Mouse (Mus musculus) MEL (cell line): Measurements from ENCODE around the gene H2-T22. TPM values are rescaled to one million over a fixed set of nuclear protein-coding genes. Genes with fewer than 3 reads are reported as not detected.

Source experiments
- DNase-seq: peaks from one replicate; pipeline ENCODE4 v3.0.0; 2011; ENCODE audit warnings: low read depth, low spot score
- H3K27ac ChIP-seq: 2 replicates; pipeline ENCODE4 v1.5.1; 2012; ENCODE audit warnings: low read depth, mild to moderate bottlenecking, control low read depth, low read length, moderate library complexity; ENCODE audit not compliant: control insufficient read depth
- H3K27me3 ChIP-seq, 2 experiments: fragments of 150-350 bp in 1 of 2; sonication (generic) in 1 of 2; 2 replicates each; pipeline ENCODE4 v1.6.1; 2012; ENCODE audit warnings: low read length in 2 of 2, mild to moderate bottlenecking in 2 of 2, improper control_type of control experiment in 1 of 2, moderate library complexity in 1 of 2; ENCODE audit not compliant: insufficient read depth in 2 of 2, control insufficient read depth in 1 of 2
- H3K36me3 ChIP-seq, 2 experiments: 2 replicates each; pipeline ENCODE4 v1.6.1; 2012 to 2014; ENCODE audit warnings: low read length in 2 of 2, improper control_type of control experiment in 1 of 2, inconsistent platforms in 1 of 2, mild to moderate bottlenecking in 1 of 2; ENCODE audit not compliant: insufficient read depth in 2 of 2, control insufficient read depth in 1 of 2
- H3K4me1 ChIP-seq, 2 experiments: fragments of 150-350 bp in 1 of 2; sonication (generic) in 1 of 2; 2 replicates each; pipeline ENCODE4 v1.6.1; 2012; ENCODE audit warnings: low read length in 2 of 2, improper control_type of control experiment in 1 of 2, mild to moderate bottlenecking in 1 of 2; ENCODE audit not compliant: insufficient read depth in 2 of 2, control insufficient read depth in 1 of 2
- H3K4me3 ChIP-seq, 2 experiments: fragments of 150-350 bp in 1 of 2; sonication (generic) in 1 of 2; 2 replicates each; pipeline ENCODE4 v1.5.1; 2012; ENCODE audit warnings: low read depth in 2 of 2, low read length in 2 of 2, mild to moderate bottlenecking in 2 of 2, moderate library complexity in 2 of 2, control low read depth in 1 of 2, improper control_type of control experiment in 1 of 2; ENCODE audit not compliant: control insufficient read depth in 1 of 2, insufficient read depth in 1 of 2
- H3K79me2 ChIP-seq: 2 replicates; pipeline ENCODE4 v1.6.1; 2012; ENCODE audit warnings: mild to moderate bottlenecking, low read length, moderate library complexity; ENCODE audit not compliant: control insufficient read depth, poor library complexity, insufficient read depth
- H3K9ac ChIP-seq: 2 replicates; pipeline ENCODE4 v1.6.1; 2012; ENCODE audit warnings: low read depth, mild to moderate bottlenecking, control low read depth, low read length, moderate library complexity; ENCODE audit not compliant: control insufficient read depth, poor library complexity, severe bottlenecking
- H3K9me3 ChIP-seq: fragments of 150-350 bp; sonication (generic); replicated peaks from 2 replicates; pipeline ENCODE4 v1.6.1; 2012; ENCODE audit warnings: mild to moderate bottlenecking, low read length, improper control_type of control experiment, moderate library complexity; ENCODE audit not compliant: insufficient read depth
- BHLHE40 ChIP-seq: IDR thresholded peaks from 2 replicates; pipeline ENCODE4 v1.6.1; 2012; ENCODE audit warnings: low read depth, mild to moderate bottlenecking, inconsistent platforms, low read length, improper control_type of control experiment, borderline replicate concordance
- E2F4 ChIP-seq: IDR thresholded peaks from 2 replicates; pipeline ENCODE4 v1.6.1; 2011; ENCODE audit warnings: low read depth, low read length, improper control_type of control experiment, borderline replicate concordance
- ETS1 ChIP-seq: IDR thresholded peaks from 2 replicates; pipeline ENCODE4 v1.6.1; 2012; ENCODE audit warnings: low read depth, mild to moderate bottlenecking, inconsistent platforms, low read length, improper control_type of control experiment, moderate library complexity
- GATA1 ChIP-seq: IDR thresholded peaks from 2 replicates; pipeline ENCODE4 v1.6.1; 2011; ENCODE audit warnings: low read depth, low read length, improper control_type of control experiment
- HCFC1 ChIP-seq: IDR thresholded peaks from 2 replicates; pipeline ENCODE4 v1.6.1; 2012; ENCODE audit warnings: low read depth, mild to moderate bottlenecking, inconsistent platforms, low read length, improper control_type of control experiment, moderate library complexity
- MAFK ChIP-seq: IDR thresholded peaks from 2 replicates; pipeline ENCODE4 v1.6.1; 2011; ENCODE audit warnings: low read depth, mild to moderate bottlenecking, low read length, improper control_type of control experiment, borderline replicate concordance
- MAX ChIP-seq: IDR thresholded peaks from 2 replicates; pipeline ENCODE4 v1.6.1; 2011; ENCODE audit warnings: low read length, improper control_type of control experiment
- MAZ ChIP-seq: IDR thresholded peaks from 2 replicates; pipeline ENCODE4 v1.6.1; 2012; ENCODE audit warnings: low read depth, mild to moderate bottlenecking, inconsistent platforms, low read length, improper control_type of control experiment
- MEF2A ChIP-seq: IDR thresholded peaks from 2 replicates; pipeline ENCODE4 v1.6.1; 2014; ENCODE audit warnings: low read depth, mild to moderate bottlenecking, inconsistent platforms, low read length, improper control_type of control experiment; ENCODE audit not compliant: poor library complexity, insufficient replicate concordance, severe bottlenecking; ENCODE audit errors: extremely low read depth
- MXI1 ChIP-seq: IDR thresholded peaks from 2 replicates; pipeline ENCODE4 v1.6.1; 2011; ENCODE audit warnings: mild to moderate bottlenecking, low read depth, low read length, improper control_type of control experiment
- MYB ChIP-seq: IDR thresholded peaks from 2 replicates; pipeline ENCODE4 v1.6.1; 2011; ENCODE audit warnings: mild to moderate bottlenecking, low read depth, low read length, improper control_type of control experiment
- POLR2A ChIP-seq, 2 experiments: IDR thresholded peaks; 2 replicates each; pipeline ENCODE4 v1.6.1; 2011 to 2012; ENCODE audit warnings: low read length in 2 of 2, mild to moderate bottlenecking in 2 of 2, control low read depth in 1 of 2, improper control_type of control experiment in 1 of 2, low read depth in 1 of 2, moderate library complexity in 1 of 2; ENCODE audit not compliant: control insufficient read depth in 1 of 2, insufficient read depth in 1 of 2, poor library complexity in 1 of 2
- SIN3A ChIP-seq: IDR thresholded peaks from 2 replicates; pipeline ENCODE4 v1.6.1; 2012; ENCODE audit warnings: low read length, improper control_type of control experiment, inconsistent platforms
- SMC3 ChIP-seq: IDR thresholded peaks from 2 replicates; pipeline ENCODE4 v1.6.1; 2011; ENCODE audit warnings: low read depth, low read length, improper control_type of control experiment
- TBP ChIP-seq: IDR thresholded peaks from 2 replicates; pipeline ENCODE4 v1.8.0; 2011; ENCODE audit warnings: low read depth, low read length, improper control_type of control experiment
- USF1 ChIP-seq: IDR thresholded peaks from 2 replicates; pipeline ENCODE4 v1.6.1; 2014; ENCODE audit warnings: low read depth, mild to moderate bottlenecking, inconsistent platforms, low read length, improper control_type of control experiment, moderate library complexity
- USF2 ChIP-seq, 2 experiments: IDR thresholded peaks; 2 replicates each; pipeline ENCODE4 v1.6.1; 2011 to 2012; ENCODE audit warnings: improper control_type of control experiment in 2 of 2, low read length in 2 of 2, borderline replicate concordance in 1 of 2, inconsistent platforms in 1 of 2, low read depth in 1 of 2, mild to moderate bottlenecking in 1 of 2; ENCODE audit not compliant: insufficient read depth in 1 of 2
- ZC3H11A ChIP-seq: IDR thresholded peaks from 2 replicates; pipeline ENCODE4 v1.6.1; 2012; ENCODE audit warnings: low read depth, mild to moderate bottlenecking, inconsistent platforms, low read length, improper control_type of control experiment
- ZKSCAN1 ChIP-seq: IDR thresholded peaks from 2 replicates; pipeline ENCODE4 v1.6.1; 2012; ENCODE audit warnings: low read depth, mild to moderate bottlenecking, inconsistent platforms, low read length, improper control_type of control experiment, moderate library complexity
- ZNF384 ChIP-seq: IDR thresholded peaks from 2 replicates; pipeline ENCODE4 v1.6.1; 2012; ENCODE audit warnings: low read depth, mild to moderate bottlenecking, inconsistent platforms, low read length, improper control_type of control experiment
- polyA plus RNA-seq, 2 experiments: library from polyadenylated mRNA; stranded (reverse) in 1 of 2; unstranded in 1 of 2; fragments of >175 nt in 1 of 2; fragments of >200 nt in 1 of 2; gene quantifications; 2 replicates each; pipeline versions ENCODE4 v1.2.1 to v1.2.4; 2012; ENCODE audit warnings: low replicate concordance in 2 of 2, low read depth in 1 of 2; ENCODE audit not compliant: insufficient read length in 2 of 2, insufficient read depth in 1 of 2, missing spikeins in 1 of 2
- total RNA-seq: library from RNA; depleted of rRNA; stranded (reverse); fragments of 300-350 nt; gene quantifications from 2 replicates; pipeline ENCODE4 v1.2.3, GENCODE M21; 2012

The H2-T22 gene
- total and polyA plus RNA-seq, 3 experiments, result 22.5 to 45.5 TPM; not detected in 1

DNA sequence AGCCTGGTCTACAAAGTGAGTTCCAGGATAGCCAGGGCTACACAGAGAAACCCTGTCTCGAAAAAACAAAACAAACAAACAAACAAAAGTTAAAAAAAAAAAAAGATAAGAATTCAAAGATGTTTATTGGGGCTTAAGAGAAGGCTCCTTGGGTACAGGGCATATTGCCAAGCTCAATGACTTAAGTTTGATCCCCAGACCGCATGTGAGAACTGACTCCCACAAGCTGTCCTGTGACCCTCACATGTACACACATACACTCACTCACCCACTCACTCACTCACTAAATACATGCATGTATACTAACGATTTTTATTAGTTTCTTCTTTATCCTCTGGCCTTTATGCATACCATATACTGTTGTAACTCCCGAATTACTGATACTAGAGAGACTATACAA lies 42.2 kb downstream of the H2-T22 start (continued):
- TF ChIP-seq ZKSCAN1 (no peak), MAFK (no peak), BHLHE40 (peak; percentile 37; the same call in 1 of the 2 replicates), USF2 (IDR thresholded peaks at IDR 0.05; ENCODE audit: borderline replicate concordance in 1 of 2, insufficient read depth in 1 of 2, low read depth in 1 of 2, low read length in 2 of 2) (no peak), HCFC1 (no peak), POLR2A (IDR thresholded peaks at IDR 0.05; ENCODE audit: control insufficient read depth in 1 of 2, insufficient read depth in 1 of 2, low read depth in 1 of 2, low read length in 2 of 2, poor library complexity in 1 of 2) (no peak)

DNA sequence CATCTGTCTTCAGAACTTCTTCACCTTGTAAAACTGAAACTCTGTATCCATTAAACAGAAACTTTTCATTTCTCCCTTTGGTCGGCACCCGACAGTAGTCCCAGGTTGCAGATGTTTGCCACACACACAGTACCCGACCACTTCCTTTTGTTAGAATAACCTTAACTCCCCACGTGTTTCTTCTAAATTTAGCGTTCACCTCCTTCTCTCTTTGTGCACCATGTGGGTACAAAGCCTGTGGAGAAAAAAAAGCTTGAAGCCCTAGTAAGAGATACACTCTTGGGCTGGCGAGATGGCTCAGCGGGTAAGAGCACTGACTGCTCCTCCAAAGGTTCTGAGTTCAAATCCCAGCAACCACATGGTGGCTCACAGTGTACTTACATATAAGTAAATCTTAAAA lies 43.2 kb downstream of the H2-T22 start:
- H3K27ac ChIP-seq, result peak overlapping the region; percentile 98
- H3K4me1 ChIP-seq, result peaks cover 25 to 41% of the 10 kb centered on the region in 2 experiments
- H3K36me3 ChIP-seq, result peaks cover 2 to 48% of the 10 kb centered on the region in 2 experiments
- H3K9ac ChIP-seq, result peak overlapping the region; percentile 56
- TF ChIP-seq BHLHE40 (no peak), POLR2A (IDR thresholded peaks at IDR 0.05; ENCODE audit: control insufficient read depth in 1 of 2, insufficient read depth in 1 of 2, low read depth in 1 of 2, low read length in 2 of 2, poor library complexity in 1 of 2) (no peak), MYB (no peak), USF1 (peak; percentile 49; the same call in 1 of the 2 replicates), E2F4 (no peak), MAZ (no peak), ZNF384 (peak; percentile 70), GATA1 (no peak), ZC3H11A (no peak), MXI1 (peak; percentile 88; the same call in 1 of the 2 replicates), MEF2A (peak; percentile 60; the same call in 1 of the 2 replicates), TBP (peak; percentile 93), SMC3 (no peak), ETS1 (peak; percentile 66; the same call in 1 of the 2 replicates), SIN3A (peak; percentile 77; the same call in 1 of the 2 replicates), MAX (no peak)
- H3K27me3 ChIP-seq, result no peaks in the 10 kb centered on the region
- H3K4me3 ChIP-seq, result peak overlapping the region; percentile 7 to 35; a peak in 3 of 4 replicates
- peaks cover 62% of the 10 kb centered on the region for H3K79me2 ChIP-seq
- H3K9me3 ChIP-seq, result no peaks in the 10 kb centered on the region
- peak; percentile 65 for DNase-seq
